Mouse (Mus musculus): ENCODE measurements around the gene Aplnr. TPM values are rescaled to one million over a fixed set of nuclear protein-coding genes. Genes with fewer than 3 reads are reported as not detected.

The Aplnr gene
- polyA plus RNA-seq, 1 experiment from 2014 or later, result 23.9 TPM

GRCm38 (mm10) chr2:85106068-85106790 is 29.8 kb upstream of the Aplnr start:
- Histone ChIP-seq H3K9me3 (ENCODE audit: control insufficient read depth, low read length) (peaks cover 1% of the 10 kb centered on the region; the same call in 1 of the 2 replicates), H3K36me3 (ENCODE audit: control insufficient read depth, insufficient read depth, low read length) (no peaks in the 10 kb centered on the region), H3K4me1 (ENCODE audit: control insufficient read depth, insufficient read depth, low read depth, low read length) (no peaks in the 10 kb centered on the region), H3K4me2 (ENCODE audit: low read length) (no peak overlapping the region), H3K4me3 (ENCODE audit: low read length) (no peak overlapping the region), H3K9ac (ENCODE audit: low read depth, low read length) (no peak overlapping the region), H3K27ac (ENCODE audit: low read depth, low read length) (no peak overlapping the region), H3K27me3 (replicated peaks; ENCODE audit: control insufficient read depth, insufficient read depth, low read length) (no peaks in the 10 kb centered on the region)
- 69% methylated on average over 7 of the region's 7 CpGs for WGBS
- no peak for ATAC-seq

GRCm38 (mm10) chr2:85106941-85107340 is 29.1 kb upstream of the Aplnr start:
- Histone ChIP-seq H3K4me1 (ENCODE audit: control insufficient read depth, insufficient read depth, low read depth, low read length) (no peaks in the 10 kb centered on the region), H3K36me3 (ENCODE audit: control insufficient read depth, insufficient read depth, low read length) (no peaks in the 10 kb centered on the region), H3K4me2 (ENCODE audit: low read length) (no peak overlapping the region), H3K4me3 (ENCODE audit: low read length) (no peak overlapping the region), H3K9me3 (ENCODE audit: control insufficient read depth, low read length) (no peaks in the 10 kb centered on the region), H3K9ac (ENCODE audit: low read depth, low read length) (no peak overlapping the region), H3K27me3 (replicated peaks; ENCODE audit: control insufficient read depth, insufficient read depth, low read length) (no peaks in the 10 kb centered on the region), H3K27ac (ENCODE audit: low read depth, low read length) (no peak overlapping the region)
- ATAC-seq, result no peak
- WGBS, result 82% methylated on average over 4 of the region's 4 CpGs

DNA sequence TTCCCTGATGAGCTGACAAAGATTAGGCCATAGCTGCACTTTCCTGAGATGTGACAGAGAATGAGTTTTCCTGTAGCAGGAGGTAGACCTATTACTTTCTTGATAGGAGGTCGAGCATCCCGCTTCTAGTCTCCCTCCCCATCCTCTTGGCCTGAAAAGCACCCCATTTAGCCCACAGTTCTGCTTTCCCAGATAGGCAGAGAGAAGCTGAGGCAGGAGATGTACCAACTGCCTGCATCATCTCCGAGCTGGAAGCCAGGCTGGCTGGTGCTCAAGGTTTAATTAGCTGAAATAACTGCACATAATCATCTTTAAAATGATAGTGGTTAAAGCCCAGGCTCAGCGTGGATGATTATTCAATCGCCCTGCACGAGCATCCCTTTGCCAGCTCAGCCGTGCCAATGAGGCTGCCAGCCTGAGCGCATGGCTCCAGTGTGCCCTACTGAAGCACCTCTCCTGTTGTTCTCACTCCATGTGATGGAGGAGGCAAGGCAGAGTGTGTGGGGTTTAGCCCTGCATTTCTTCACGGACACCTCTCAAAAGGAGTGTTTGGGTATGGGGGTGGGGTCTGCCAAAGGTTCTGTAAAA is 25.6 kb upstream of the Aplnr start:
- Histone ChIP-seq H3K9me3 (ENCODE audit: control insufficient read depth, low read length) (no peaks in the 10 kb centered on the region), H3K27ac (ENCODE audit: low read depth, low read length) (no peak overlapping the region), H3K36me3 (ENCODE audit: control insufficient read depth, insufficient read depth, low read length) (no peaks in the 10 kb centered on the region), H3K4me2 (ENCODE audit: low read length) (no peak overlapping the region), H3K4me3 (ENCODE audit: low read length) (no peak overlapping the region), H3K9ac (ENCODE audit: low read depth, low read length) (no peak overlapping the region), H3K4me1 (ENCODE audit: control insufficient read depth, insufficient read depth, low read depth, low read length) (no peaks in the 10 kb centered on the region), H3K27me3 (replicated peaks; ENCODE audit: control insufficient read depth, insufficient read depth, low read length) (no peaks in the 10 kb centered on the region)
- 71% methylated on average over 9 of the region's 9 CpGs for WGBS
- peak; percentile 88 for ATAC-seq

DNA sequence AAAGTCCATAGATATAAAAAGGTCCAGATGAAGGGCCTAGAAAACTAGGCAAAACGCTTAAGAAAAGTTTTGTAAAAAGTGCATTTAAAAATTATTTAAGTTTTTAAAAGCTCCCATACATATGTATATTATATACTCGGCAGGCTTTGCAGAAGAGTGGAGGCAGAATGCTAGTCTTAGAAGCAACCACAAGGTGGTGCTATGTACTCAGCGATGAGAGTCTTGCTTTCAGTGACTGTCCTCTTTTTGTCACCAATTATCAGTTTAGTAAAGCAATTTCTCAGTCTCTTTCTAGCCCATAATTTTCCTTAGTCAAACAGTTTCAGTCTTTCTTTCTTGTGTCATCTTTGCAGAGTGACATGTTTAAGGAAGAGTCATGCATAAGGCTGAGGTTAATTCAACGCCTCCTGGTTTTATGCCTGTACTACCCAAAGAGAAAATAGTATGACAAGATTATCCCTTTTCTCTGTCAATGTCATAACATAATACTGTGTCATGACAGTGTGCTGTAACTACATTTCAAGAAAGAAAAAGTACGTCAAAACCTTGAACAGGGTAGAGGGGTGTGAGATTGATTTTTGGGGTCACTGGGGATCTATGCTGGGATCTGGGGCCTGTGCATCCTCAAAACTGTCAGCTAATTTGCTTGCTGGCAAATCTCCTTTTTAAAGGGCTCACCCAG is 12.7 kb upstream of the Aplnr start:
- Histone ChIP-seq H3K4me2 (ENCODE audit: low read length) (no peak overlapping the region), H3K4me1 (ENCODE audit: control insufficient read depth, insufficient read depth, low read depth, low read length) (no peaks in the 10 kb centered on the region), H3K4me3 (ENCODE audit: low read length) (no peak overlapping the region), H3K27me3 (replicated peaks; ENCODE audit: control insufficient read depth, insufficient read depth, low read length) (no peaks in the 10 kb centered on the region), H3K36me3 (ENCODE audit: control insufficient read depth, insufficient read depth, low read length) (no peaks in the 10 kb centered on the region), H3K27ac (ENCODE audit: low read depth, low read length) (no peak overlapping the region), H3K9me3 (ENCODE audit: control insufficient read depth, low read length) (no peaks in the 10 kb centered on the region), H3K9ac (ENCODE audit: low read depth, low read length) (no peak overlapping the region)
- peak; percentile 85 for ATAC-seq
- 30% methylated on average over 5 of the region's 5 CpGs for WGBS

GRCm38 (mm10) chr2:85123869-85124535 is 12.0 kb upstream of the Aplnr start:
- no peak overlapping the region for H3K4me3 ChIP-seq (ENCODE audit: low read length)

GRCm38 (mm10) chr2:85129496-85129971 is 6.5 kb upstream of the Aplnr start:
- ATAC-seq, result peak; percentile 34; the same call in 1 of the 2 replicates
- 47% methylated on average over 6 of the region's 6 CpGs for WGBS
- no peak overlapping the region for H3K9ac ChIP-seq (ENCODE audit: low read depth, low read length)
- no peak overlapping the region for H3K27ac ChIP-seq (ENCODE audit: low read depth, low read length)
- no peaks in the 10 kb centered on the region for H3K27me3 ChIP-seq (replicated peaks; ENCODE audit: control insufficient read depth, insufficient read depth, low read length)
- H3K36me3 ChIP-seq (ENCODE audit: control insufficient read depth, insufficient read depth, low read length), result no peaks in the 10 kb centered on the region
- H3K4me2 ChIP-seq (ENCODE audit: low read length), result no peak overlapping the region
- H3K4me3 ChIP-seq (ENCODE audit: low read length), result no peak overlapping the region
- H3K9me3 ChIP-seq (ENCODE audit: control insufficient read depth, low read length), result no peaks in the 10 kb centered on the region
- no peaks in the 10 kb centered on the region for H3K4me1 ChIP-seq (ENCODE audit: control insufficient read depth, insufficient read depth, low read depth, low read length)

More at GRCm38 (mm10) chr2:85123869-85124535, 12.0 kb upstream of the Aplnr start:
- H3K9me3 ChIP-seq (ENCODE audit: control insufficient read depth, low read length), result no peaks in the 10 kb centered on the region
- no peaks in the 10 kb centered on the region for H3K4me1 ChIP-seq (ENCODE audit: control insufficient read depth, insufficient read depth, low read depth, low read length)
- H3K4me2 ChIP-seq (ENCODE audit: low read length), result no peak overlapping the region
- no peak overlapping the region for H3K9ac ChIP-seq (ENCODE audit: low read depth, low read length)
- no peaks in the 10 kb centered on the region for H3K27me3 ChIP-seq (replicated peaks; ENCODE audit: control insufficient read depth, insufficient read depth, low read length)
- no peak overlapping the region for H3K27ac ChIP-seq (ENCODE audit: low read depth, low read length)
- 52% methylated on average over 1 of the region's 1 CpGs for WGBS
- ATAC-seq, result peak; percentile 96
- H3K36me3 ChIP-seq (ENCODE audit: control insufficient read depth, insufficient read depth, low read length), result no peaks in the 10 kb centered on the region

- 0 out of 2 replicates have a peak, but pooled peaks have one; percentile 37 for ATAC-seq
- 51% methylated on average over 2 of the region's 2 CpGs for WGBS
- H3K36me3 ChIP-seq (ENCODE audit: control insufficient read depth, insufficient read depth, low read length), result no peaks in the 10 kb centered on the region
- H3K4me1 ChIP-seq (ENCODE audit: control insufficient read depth, insufficient read depth, low read depth, low read length), result no peaks in the 10 kb centered on the region
- H3K27ac ChIP-seq (ENCODE audit: low read depth, low read length), result no peak overlapping the region
- no peak overlapping the region for H3K9ac ChIP-seq (ENCODE audit: low read depth, low read length)
- no peaks in the 10 kb centered on the region for H3K9me3 ChIP-seq (ENCODE audit: control insufficient read depth, low read length)
- H3K4me3 ChIP-seq (ENCODE audit: low read length), result no peak overlapping the region
- H3K27me3 ChIP-seq (replicated peaks; ENCODE audit: control insufficient read depth, insufficient read depth, low read length), result no peaks in the 10 kb centered on the region
- H3K4me2 ChIP-seq (ENCODE audit: low read length), result no peak overlapping the region
These were observed 4.8 kb upstream of the Aplnr start for GRCm38 (mm10) chr2:85131226-85131625.

GRCm38 (mm10) chr2:85131724-85132123 is 4.3 kb upstream of the Aplnr start:
- Histone ChIP-seq H3K9me3 (ENCODE audit: control insufficient read depth, low read length) (no peaks in the 10 kb centered on the region), H3K36me3 (ENCODE audit: control insufficient read depth, insufficient read depth, low read length) (no peaks in the 10 kb centered on the region), H3K27me3 (replicated peaks; ENCODE audit: control insufficient read depth, insufficient read depth, low read length) (no peaks in the 10 kb centered on the region), H3K9ac (ENCODE audit: low read depth, low read length) (no peak overlapping the region), H3K4me1 (ENCODE audit: control insufficient read depth, insufficient read depth, low read depth, low read length) (no peaks in the 10 kb centered on the region), H3K4me2 (ENCODE audit: low read length) (no peak overlapping the region), H3K4me3 (ENCODE audit: low read length) (no peak overlapping the region), H3K27ac (ENCODE audit: low read depth, low read length) (no peak overlapping the region)
- ATAC-seq, result no peak
- WGBS, result 19% methylated on average over 1 of the region's 1 CpGs

GRCm38 (mm10) chr2:85132204-85132603 is 3.8 kb upstream of the Aplnr start:
- Histone ChIP-seq H3K27me3 (replicated peaks; ENCODE audit: control insufficient read depth, insufficient read depth, low read length) (no peaks in the 10 kb centered on the region), H3K9ac (ENCODE audit: low read depth, low read length) (no peak overlapping the region), H3K4me1 (ENCODE audit: control insufficient read depth, insufficient read depth, low read depth, low read length) (no peaks in the 10 kb centered on the region), H3K4me2 (ENCODE audit: low read length) (no peak overlapping the region), H3K4me3 (ENCODE audit: low read length) (no peak overlapping the region), H3K27ac (ENCODE audit: low read depth, low read length) (no peak overlapping the region), H3K36me3 (ENCODE audit: control insufficient read depth, insufficient read depth, low read length) (no peaks in the 10 kb centered on the region), H3K9me3 (ENCODE audit: control insufficient read depth, low read length) (no peaks in the 10 kb centered on the region)
- no peak for ATAC-seq
- WGBS, result 63% methylated on average over 2 of the region's 2 CpGs

Data from hindbrain, embryonic 16.5 days (tissue).